Mouse (Mus musculus) erythroblast, embryonic 14.5 days (primary cell): ENCODE data around the gene Tes.

Experiments
- GATA1 ChIP-seq: IDR thresholded peaks from 2 replicates; pipeline ENCODE4 v1.6.1; 2012; ENCODE audit warnings: low read length, inconsistent platforms, mixed read lengths
- TAL1 ChIP-seq: IDR thresholded peaks from 3 replicates; pipeline ENCODE4 v1.6.1; 2012; ENCODE audit warnings: low read length, inconsistent platforms, mixed read lengths

DNA sequence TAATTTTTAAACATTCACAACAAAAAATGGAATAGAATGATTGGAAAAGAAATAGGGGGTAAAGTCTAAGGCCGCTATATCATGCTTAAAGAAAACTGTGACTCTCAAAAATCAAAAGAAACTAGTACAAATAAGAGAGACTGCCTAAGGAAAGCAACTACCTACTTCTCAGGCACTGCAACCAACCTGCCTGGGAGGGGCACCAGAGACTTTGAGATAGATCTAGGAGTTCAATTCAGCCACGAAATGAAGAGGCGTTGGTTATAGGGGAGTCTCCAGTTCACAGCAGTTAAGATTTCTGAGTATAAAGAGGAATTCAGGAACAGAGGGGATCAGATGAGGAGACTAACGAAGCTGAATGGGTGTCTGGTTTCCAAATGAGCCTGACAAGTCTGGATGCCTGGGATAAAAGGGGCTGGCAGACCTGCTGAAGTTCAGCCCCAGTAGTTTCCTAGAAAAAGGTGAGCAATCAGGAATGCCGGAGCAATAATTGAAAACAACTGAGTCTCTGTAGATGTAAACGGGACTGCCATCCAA, 45.7 kb downstream of the Tes start:
- no peak for TF ChIP-seq GATA1
- no peak for TF ChIP-seq TAL1
